Mouse (Mus musculus): ENCODE data around the gene Odf3. TPM values are rescaled to one million over a fixed set of nuclear protein-coding genes. Genes with fewer than 3 reads are reported as not detected.

Odf3 gene
- total and polyA plus RNA-seq, 2 experiments from 2014 or later: 0.10 TPM; not detected in 1

DNA sequence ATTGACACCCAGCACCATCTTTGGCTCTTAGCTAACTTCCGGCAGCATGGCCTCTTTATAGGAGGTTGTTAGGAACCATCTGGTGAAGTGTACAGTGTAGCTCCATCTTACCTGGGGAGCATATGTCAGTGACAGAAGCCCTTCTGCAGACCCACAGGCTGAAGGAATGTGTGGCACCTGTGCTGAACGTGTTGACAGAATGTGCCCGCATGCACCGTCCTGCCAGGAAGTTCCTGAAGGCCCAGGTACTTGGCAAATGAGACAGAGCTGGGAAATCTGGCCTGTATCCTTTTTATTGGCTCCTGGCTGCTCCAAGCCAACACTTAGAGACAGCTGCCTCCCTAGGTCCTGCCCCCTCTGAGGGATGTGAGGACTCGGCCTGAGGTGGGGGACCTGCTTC lies 13.1 kb downstream of the Odf3 start:
- no peak overlapping the region for H3K9ac ChIP-seq
- H3K4me2 ChIP-seq (ENCODE audit: low read depth): no peak overlapping the region
- ATAC-seq (no peak), DNase-seq (no peak)
- no peak overlapping the region for H3K27ac ChIP-seq (ENCODE audit: low read depth, low read length)
- no peaks in the 10 kb centered on the region for H3K9me3 ChIP-seq (ENCODE audit: low read length)
- peaks cover 55% of the 10 kb centered on the region for H3K36me3 ChIP-seq (ENCODE audit: insufficient read depth)
- peaks cover 13% of the 10 kb centered on the region for H3K4me1 ChIP-seq (ENCODE audit: insufficient read depth)
- no peaks in the 10 kb centered on the region for H3K27me3 ChIP-seq (ENCODE audit: insufficient read depth, low read length)
- WGBS: 95% methylated on average over 5 of the region's 5 CpGs
- TF ChIP-seq CTCF (IDR thresholded peaks at IDR 0.05; ENCODE audit: low read depth): no peak
- H3K4me3 ChIP-seq (ENCODE audit: low read depth, low read length): no peak overlapping the region

GRCm38 (mm10) chr7:140864761-140865160 lies 17.2 kb downstream of the Odf3 start:
- H3K9me3 ChIP-seq (ENCODE audit: low read length): no peaks in the 10 kb centered on the region
- H3K36me3 ChIP-seq (ENCODE audit: insufficient read depth): peaks cover 58% of the 10 kb centered on the region
- no peaks in the 10 kb centered on the region for H3K4me1 ChIP-seq (ENCODE audit: insufficient read depth)
- no peak overlapping the region for H3K27ac ChIP-seq (ENCODE audit: low read depth, low read length)
- H3K9ac ChIP-seq: no peak overlapping the region
- WGBS: 87% methylated on average over 12 of the region's 12 CpGs
- H3K27me3 ChIP-seq (ENCODE audit: insufficient read depth, low read length): no peaks in the 10 kb centered on the region
- no peak for DNase-seq
- no peak for ATAC-seq
- no peak overlapping the region for H3K4me2 ChIP-seq (ENCODE audit: low read depth)
- H3K4me3 ChIP-seq (ENCODE audit: low read depth, low read length): no peak overlapping the region
- no peak for TF ChIP-seq CTCF (IDR thresholded peaks at IDR 0.05; ENCODE audit: low read depth)

DNA sequence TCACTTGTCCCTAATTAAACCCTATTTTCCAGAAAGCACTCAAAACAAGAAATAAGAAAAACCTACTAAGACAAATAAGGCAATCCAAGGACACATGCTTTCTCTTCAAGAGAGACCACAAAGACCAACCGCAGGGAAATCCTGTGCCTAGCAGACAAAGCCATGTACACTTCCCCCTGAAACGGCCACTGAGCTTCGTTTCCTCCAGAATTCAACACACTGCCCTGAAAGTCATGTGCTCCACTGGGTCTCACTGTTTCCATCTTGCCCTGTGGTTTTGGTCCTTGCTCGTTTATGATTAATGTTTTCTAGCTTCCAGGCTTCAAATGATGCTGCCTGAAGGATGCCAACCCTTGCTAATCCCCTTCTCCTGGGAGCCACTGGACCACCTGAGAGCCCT lies 26.6 kb downstream of the Odf3 start:
- Histone ChIP-seq H3K4me3 (ENCODE audit: low read depth, low read length) (no peak overlapping the region), H3K27me3 (ENCODE audit: insufficient read depth, low read length) (no peaks in the 10 kb centered on the region), H3K4me2 (ENCODE audit: low read depth) (no peak overlapping the region), H3K27ac (ENCODE audit: low read depth, low read length) (no peak overlapping the region), H3K36me3 (ENCODE audit: insufficient read depth) (peaks cover 19% of the 10 kb centered on the region), H3K9ac (no peak overlapping the region), H3K9me3 (ENCODE audit: low read length) (no peaks in the 10 kb centered on the region), H3K4me1 (ENCODE audit: insufficient read depth) (no peaks in the 10 kb centered on the region)
- 91% methylated on average over 4 of the region's 4 CpGs for WGBS
- TF ChIP-seq CTCF (IDR thresholded peaks at IDR 0.05; ENCODE audit: low read depth): no peak
- no peak for ATAC-seq
- no peak for DNase-seq

GRCm38 (mm10) chr7:140877364-140877763 lies 29.8 kb downstream of the Odf3 start:
- DNase-seq (no peak), ATAC-seq (no peak)
- H3K4me3 ChIP-seq (ENCODE audit: low read depth, low read length): no peak overlapping the region
- TF ChIP-seq CTCF (IDR thresholded peaks at IDR 0.05; ENCODE audit: low read depth): no peak
- H3K27ac ChIP-seq (ENCODE audit: low read depth, low read length): no peak overlapping the region
- WGBS: 85% methylated on average over 6 of the region's 6 CpGs
- no peaks in the 10 kb centered on the region for H3K27me3 ChIP-seq (ENCODE audit: insufficient read depth, low read length)
- H3K4me2 ChIP-seq (ENCODE audit: low read depth): no peak overlapping the region
- H3K36me3 ChIP-seq (ENCODE audit: insufficient read depth): peaks cover 19% of the 10 kb centered on the region
- H3K9ac ChIP-seq: no peak overlapping the region
- no peaks in the 10 kb centered on the region for H3K9me3 ChIP-seq (ENCODE audit: low read length)
- H3K4me1 ChIP-seq (ENCODE audit: insufficient read depth): no peaks in the 10 kb centered on the region

- H3K27me3 ChIP-seq (ENCODE audit: insufficient read depth, low read length): no peaks in the 10 kb centered on the region
- 89% methylated on average over 7 of the region's 7 CpGs for WGBS
- peaks cover 22% of the 10 kb centered on the region for H3K36me3 ChIP-seq (ENCODE audit: insufficient read depth)
- H3K4me3 ChIP-seq (ENCODE audit: low read depth, low read length): no peak overlapping the region
- H3K9ac ChIP-seq: no peak overlapping the region
- H3K4me1 ChIP-seq (ENCODE audit: insufficient read depth): peaks cover 3% of the 10 kb centered on the region; the same call in 1 of the 2 replicates
- no peaks in the 10 kb centered on the region for H3K9me3 ChIP-seq (ENCODE audit: low read length)
- ATAC-seq (no peak), DNase-seq (no peak)
- no peak overlapping the region for H3K27ac ChIP-seq (ENCODE audit: low read depth, low read length)
- no peak for TF ChIP-seq CTCF (IDR thresholded peaks at IDR 0.05; ENCODE audit: low read depth)
- H3K4me2 ChIP-seq (ENCODE audit: low read depth): no peak overlapping the region
Observed at GRCm38 (mm10) chr7:140879355-140879754, 31.8 kb downstream of the Odf3 start.

DNA sequence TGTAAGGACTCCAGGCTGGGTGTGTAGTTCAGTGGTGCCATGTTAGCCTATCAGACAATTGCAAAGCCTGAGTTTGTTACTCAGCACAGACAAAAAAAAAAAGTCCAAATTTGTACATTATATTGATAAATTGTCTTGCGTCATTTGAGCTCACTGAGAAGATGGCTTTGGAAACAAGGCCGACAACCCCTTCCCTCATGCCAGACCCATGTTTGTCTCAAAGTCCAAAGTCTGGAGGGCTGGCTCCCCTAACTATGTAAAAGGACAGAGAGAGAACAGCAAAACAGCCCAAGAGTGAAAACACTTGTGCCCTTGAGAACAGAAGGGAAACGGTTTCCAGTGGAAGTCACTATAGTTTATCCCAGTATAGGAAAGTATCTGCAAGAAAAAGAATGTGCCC lies 32.8 kb downstream of the Odf3 start:
- Histone ChIP-seq H3K9ac (no peak overlapping the region), H3K4me1 (ENCODE audit: insufficient read depth) (peaks cover 3% of the 10 kb centered on the region; the same call in 1 of the 2 replicates), H3K4me3 (ENCODE audit: low read depth, low read length) (no peak overlapping the region), H3K27me3 (ENCODE audit: insufficient read depth, low read length) (no peaks in the 10 kb centered on the region), H3K9me3 (ENCODE audit: low read length) (no peaks in the 10 kb centered on the region), H3K27ac (ENCODE audit: low read depth, low read length) (no peak overlapping the region), H3K36me3 (ENCODE audit: insufficient read depth) (peaks cover 19% of the 10 kb centered on the region), H3K4me2 (ENCODE audit: low read depth) (no peak overlapping the region)
- WGBS: 88% methylated on average over 3 of the region's 3 CpGs
- no peak for TF ChIP-seq CTCF (IDR thresholded peaks at IDR 0.05; ENCODE audit: low read depth)
- ATAC-seq: no peak
- no peak for DNase-seq

DNA sequence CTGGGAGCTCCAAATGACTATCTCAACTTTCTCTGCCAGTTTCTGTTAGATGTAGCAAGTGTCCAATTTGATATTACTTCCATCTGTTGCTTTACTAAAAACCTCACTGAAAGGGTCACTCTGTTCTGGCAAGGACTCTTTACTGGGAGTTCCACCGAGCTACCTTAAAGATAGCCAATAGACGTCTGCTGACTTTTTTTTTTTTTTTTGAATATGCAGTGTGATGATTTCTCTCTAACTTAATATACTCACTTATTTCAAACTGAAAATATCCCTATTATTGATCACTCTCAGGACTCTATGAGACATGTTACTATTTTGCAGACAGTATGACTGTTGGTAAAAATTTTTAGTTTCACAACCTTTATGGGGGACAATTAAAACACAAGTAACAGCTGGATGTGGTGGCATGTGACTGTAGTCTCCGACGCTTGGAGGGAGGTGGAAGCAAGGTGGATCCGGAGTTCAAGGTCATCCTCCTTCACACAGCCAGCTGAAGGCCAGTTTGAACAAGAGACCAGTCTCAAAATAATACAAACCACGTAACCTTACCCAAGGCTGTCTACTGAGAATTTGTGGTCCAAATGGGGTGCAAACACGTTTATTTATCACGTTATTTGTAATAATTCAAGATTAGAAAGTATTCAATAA lies 33.4 kb downstream of the Odf3 start:
- H3K27me3 ChIP-seq (ENCODE audit: insufficient read depth, low read length): no peaks in the 10 kb centered on the region
- H3K4me1 ChIP-seq (ENCODE audit: insufficient read depth): peaks cover 3% of the 10 kb centered on the region; the same call in 1 of the 2 replicates
- H3K4me2 ChIP-seq (ENCODE audit: low read depth): peak overlapping the region; percentile 72
- peak overlapping the region; percentile 91; the same call in 1 of the 2 replicates for H3K9ac ChIP-seq
- no peak for DNase-seq
- no peak for TF ChIP-seq CTCF (IDR thresholded peaks at IDR 0.05; ENCODE audit: low read depth)
- H3K27ac ChIP-seq (ENCODE audit: low read depth, low read length): no peak overlapping the region
- H3K36me3 ChIP-seq (ENCODE audit: insufficient read depth): peaks cover 18% of the 10 kb centered on the region
- ATAC-seq: no peak
- H3K9me3 ChIP-seq (ENCODE audit: low read length): no peaks in the 10 kb centered on the region
- peak overlapping the region; percentile 99 for H3K4me3 ChIP-seq (ENCODE audit: low read depth, low read length)
- WGBS: 24% methylated on average over 8 of the region's 8 CpGs

Data from forebrain, postnatal 0 days (tissue).